In the genomic region with DNA sequence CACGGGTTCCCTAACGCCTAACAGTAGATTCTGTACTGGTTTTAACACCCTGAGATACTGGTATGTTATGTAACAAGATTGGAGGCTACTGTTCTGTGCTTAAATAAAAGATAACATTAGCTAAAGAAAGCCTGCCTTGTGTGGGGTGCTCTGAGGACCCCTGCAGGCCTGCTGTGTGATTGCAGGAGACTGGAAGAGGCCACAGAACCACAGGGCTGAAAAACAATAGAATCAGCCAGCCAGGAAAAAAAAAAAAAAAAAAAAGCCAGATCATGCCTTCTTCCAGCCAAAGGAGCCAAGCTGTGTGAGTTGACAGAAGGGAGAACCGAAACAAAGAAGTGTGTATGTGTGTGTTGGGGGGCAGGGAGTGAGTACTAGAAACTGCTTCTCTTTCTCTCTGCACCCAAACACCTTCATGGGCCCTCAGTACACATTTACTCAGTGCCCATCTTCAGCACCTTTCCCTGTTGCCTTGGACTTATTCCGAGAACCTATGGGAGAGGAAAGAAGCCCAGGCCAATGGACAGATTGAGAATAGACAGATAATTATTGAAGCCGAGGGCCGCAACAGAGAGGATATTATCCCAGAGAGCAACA, we compare ENCODE assay signal across 7 mouse cellular contexts. TPM values are rescaled to one million over a fixed set of nuclear protein-coding genes. Genes with fewer than 3 reads are reported as not detected.
DNase-seq lines count a peak whose midpoint lies in the region; ATAC-seq lines count a peak whose summit lies in the region.

No protein-coding gene starts in this region.

- peaks cover 7 to 27% of the 10 kb centered on the region in 2 experiments for H3K4me1 ChIP-seq in heart, embryonic 14.5 days (ENCODE audit: control insufficient read depth in 2 of 2, insufficient read depth in 2 of 2, low read length in 2 of 2)

- DNase-seq in MN1 (ENCODE audit: low spot score), result peak; percentile 81
- DNase-seq in brain, adult 2 months (ENCODE audit: low read depth, low spot score), result peak; percentile 97
- peak; percentile 61 to 85 for DNase-seq in layer of hippocampus, adult 18-20 months (ENCODE audit: low spot score in 2 of 2)
- DNase-seq in lung, postnatal 10 days, result peak; percentile 79
- DNase-seq in right cerebral cortex, adult 18-20 months, result peak; percentile 79

- H3K9me3 ChIP-seq in heart, embryonic 14.5 days (ENCODE audit: control insufficient read depth, low read length), result no peaks in the 10 kb centered on the region

- WGBS in heart, embryonic 14.5 days, result 36% methylated on average over 6 of the region's 6 CpGs

- H3K4me2 ChIP-seq in heart, embryonic 14.5 days (ENCODE audit: low read length), result no peak overlapping the region

- no peak overlapping the region for H3K4me3 ChIP-seq in heart, embryonic 14.5 days (ENCODE audit: control insufficient read depth in 1 of 2, insufficient read depth in 1 of 2, low read depth in 1 of 2, low read length in 2 of 2)

- peak overlapping the region; percentile 57; the same call in 1 of the 2 replicates for H3K9ac ChIP-seq in heart, embryonic 14.5 days (ENCODE audit: low read length)

- H3K27ac ChIP-seq in heart, embryonic 14.5 days (replicated peaks in 1 of 2; ENCODE audit: control insufficient read depth in 1 of 2, insufficient read depth in 1 of 2, low read depth in 2 of 2, low read length in 2 of 2), result peak overlapping the region; percentile 41 to 61; a peak in 3 of 4 replicates

- peaks cover under 1% of the 10 kb centered on the region; the same call in 1 of the 2 replicates for H3K36me3 ChIP-seq in heart, embryonic 14.5 days (ENCODE audit: control insufficient read depth, insufficient read depth, low read length)

- H3K27me3 ChIP-seq in heart, embryonic 14.5 days (ENCODE audit: control insufficient read depth, insufficient read depth, low read length), result no peaks in the 10 kb centered on the region

- peak; percentile 67 for ATAC-seq in erythroid progenitor cell, adult 5-6 weeks (replicated peaks; ENCODE audit: low FRiP score, poor library complexity, severe bottlenecking)
- ATAC-seq in heart, embryonic 14.5 days (ENCODE audit: insufficient number of reproducible peaks, insufficient read depth, low FRiP score, low read depth), result no peak

RNA-seq across cellular contexts. Expression of gene Ypel2, which starts 2.2 kb away (rescaled TPM):
- total RNA-seq in erythroid progenitor cell, adult 5-6 weeks (2015; ENCODE audit: low replicate concordance), result 0.36 and 2.9 TPM in 2 replicates
- 0.13 and 1.5 TPM in 2 replicates for total RNA-seq in erythroid progenitor cell, adult 5-6 weeks (2017; ENCODE audit: low replicate concordance)
- polyA plus RNA-seq in heart, embryonic 14.5 days (2014; fragmentation: Nextera tagmentation; extraction: Ambion mirVana), result 22.8 and 23.5 TPM in 2 replicates
- total RNA-seq in layer of hippocampus, adult 18-20 months (2021), result 10 to 100 TPM; 27.7 to 27.9 TPM

Comparison
In these comparisons a context has a peak if more than half of its experiments do, and no peak if none do; other contexts are left out.
1. RNA of gene Ypel2, which starts 2.2 kb away (total RNA-seq): 27.7 to 27.9 TPM in layer of hippocampus, adult 18-20 months; 0.13 to 2.9 TPM in erythroid progenitor cell, adult 5-6 weeks; every median in the first group is over 4 times any median in the second.
2. Peak in every context shown above with its lines, with median percentiles within 50 percentile points of each other: DNase-seq.